Mouse (Mus musculus) subcutaneous adipose tissue, adult 2 months (tissue): Measurements from ENCODE around the gene Sult2a3. TPM values are rescaled to one million over a fixed set of nuclear protein-coding genes. Genes with fewer than 3 reads are reported as not detected.

Experiments used
- polyA plus RNA-seq: library from polyadenylated mRNA; depleted of rRNA; stranded (reverse); fragments of >200 nt; gene quantifications from 2 replicates; pipeline ENCODE4 v1.2.3, GENCODE M21; 2012; ENCODE audit warnings: low replicate concordance; rRNA removed

The Sult2a3 gene
- not detected in 2 replicates for polyA plus RNA-seq

DNA sequence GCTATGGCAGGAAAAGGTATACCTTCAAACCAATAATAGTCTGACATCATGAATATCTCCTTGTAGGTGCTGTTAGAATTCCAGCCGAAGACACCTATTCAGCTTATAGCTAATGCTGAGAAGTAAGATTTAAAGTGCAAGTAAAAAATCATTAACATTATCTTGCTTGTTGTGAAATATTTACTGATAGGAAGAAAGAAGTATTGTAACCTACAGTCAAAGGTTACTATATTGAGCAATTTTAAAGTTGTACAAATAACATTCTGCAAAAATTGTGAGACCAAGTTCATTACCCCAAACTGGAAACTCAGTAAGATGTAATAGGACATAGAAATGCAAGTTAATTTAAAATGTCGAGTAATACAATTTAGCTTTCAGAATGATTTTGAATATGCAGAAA lies at the start of gene Sult2a3:
Gene Sult2a3 (minus strand): TSS at position 101 of the 400 bp plus-strand sequence.

Other genes starting within 250 kb of the Sult2a3 start
- gene Sult2a4, start 133.4 kb downstream of the Sult2a3 start, polyA plus RNA-seq, result not detected in 2 replicates
- gene Sult2a6, start 131.8 kb upstream of the Sult2a3 start, polyA plus RNA-seq, result not detected in 2 replicates
- gene Obox8, start 210.5 kb upstream of the Sult2a3 start, polyA plus RNA-seq, result not detected in 2 replicates